Mouse (Mus musculus): ENCODE data around the gene 5330417H12Rik. TPM values are rescaled to one million over a fixed set of nuclear protein-coding genes. Genes with fewer than 3 reads are reported as not detected.

The 5330417H12Rik gene
- polyA plus RNA-seq (2015; fragmentation: Nextera tagmentation; extraction: Ambion mirVana) = not detected in 2 replicates

- Histone ChIP-seq H3K9ac (replicated peaks; ENCODE audit: low read length) (no peak within 1 kb of the TSS), H3K4me3 (ENCODE audit: low read length) (no peak within 1 kb of the TSS), H3K36me3 (ENCODE audit: insufficient read depth, low read length) (no peaks in the 10 kb centered on the region), H3K4me2 (replicated peaks; ENCODE audit: low read depth, low read length) (no peak within 1 kb of the TSS), H3K27ac (ENCODE audit: low read length) (no peak within 1 kb of the TSS), H3K4me1 (ENCODE audit: insufficient read depth, low read length) (no peaks in the 10 kb centered on the region), H3K27me3 (ENCODE audit: insufficient read depth, low read length) (no peaks in the 10 kb centered on the region), H3K9me3 (ENCODE audit: low read length) (no peaks in the 10 kb centered on the region)
- no peak for ATAC-seq (ENCODE audit: low FRiP score, low TSS enrichment)
- 73% methylated on average over 2 of the region's 2 CpGs for WGBS
Measured at GRCm38 (mm10) chr7:107625061-107625460, at the start of gene 5330417H12Rik. Gene 5330417H12Rik, minus strand, starts transcription at chr7:107625161.

GRCm38 (mm10) chr7:107668514-107668913 lies 43.6 kb upstream of the 5330417H12Rik start:
- no peak for ATAC-seq (ENCODE audit: low FRiP score, low TSS enrichment)
- 82% methylated on average over 5 of the region's 5 CpGs for WGBS

DNA sequence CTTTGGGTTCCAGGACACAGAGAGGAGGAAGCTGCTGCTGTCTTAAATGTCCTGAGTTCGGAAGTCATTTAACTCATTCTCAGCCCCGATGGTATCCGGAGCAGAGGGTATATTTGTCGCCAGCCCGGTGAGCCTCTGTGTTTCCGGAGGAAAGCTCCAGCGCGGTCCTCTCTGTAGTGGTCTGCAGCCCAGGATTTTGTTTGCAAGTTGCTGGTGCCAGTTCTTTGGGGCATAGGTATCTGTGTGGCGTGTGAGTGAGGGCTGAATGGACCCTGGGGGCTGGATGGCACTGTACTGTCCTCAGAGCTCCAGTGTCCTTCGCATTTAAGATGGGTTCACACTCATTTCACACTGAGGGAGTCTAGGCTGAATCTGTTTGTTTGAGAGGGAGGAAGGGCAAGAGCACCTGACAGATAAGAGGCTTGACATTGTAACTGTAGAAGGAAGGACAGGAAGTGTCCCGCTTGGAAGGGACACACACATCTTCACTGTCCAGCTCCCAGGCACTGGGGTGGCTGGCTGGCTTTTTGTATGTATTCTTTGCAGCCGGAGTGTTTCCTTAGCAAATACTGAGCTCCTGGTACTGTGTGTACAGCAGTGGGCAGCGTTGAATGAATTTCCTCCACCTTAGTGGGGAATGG lies 41.4 kb upstream of the 5330417H12Rik start:
- no peaks in the 10 kb centered on the region for H3K27me3 ChIP-seq (ENCODE audit: insufficient read depth, low read length)
- H3K9ac ChIP-seq (replicated peaks; ENCODE audit: low read length) = peak overlapping the region; percentile 49
- no peaks in the 10 kb centered on the region for H3K36me3 ChIP-seq (ENCODE audit: insufficient read depth, low read length)
- no peak for ATAC-seq (ENCODE audit: low FRiP score, low TSS enrichment)
- H3K9me3 ChIP-seq (ENCODE audit: low read length) = no peaks in the 10 kb centered on the region
- 51% methylated on average over 13 of the region's 13 CpGs for WGBS
- H3K4me3 ChIP-seq (ENCODE audit: low read length) = peak overlapping the region; percentile 33
- peaks cover 37% of the 10 kb centered on the region for H3K4me1 ChIP-seq (ENCODE audit: insufficient read depth, low read length)
- H3K4me2 ChIP-seq (replicated peaks; ENCODE audit: low read depth, low read length) = peak overlapping the region; percentile 47
- peak overlapping the region; percentile 88 for H3K27ac ChIP-seq (ENCODE audit: low read length)

More at GRCm38 (mm10) chr7:107668514-107668913, 43.6 kb upstream of the 5330417H12Rik start:
- Histone ChIP-seq H3K9ac (replicated peaks; ENCODE audit: low read length) (no peak overlapping the region), H3K4me3 (ENCODE audit: low read length) (no peak overlapping the region), H3K4me1 (ENCODE audit: insufficient read depth, low read length) (peaks cover 34% of the 10 kb centered on the region), H3K27me3 (ENCODE audit: insufficient read depth, low read length) (no peaks in the 10 kb centered on the region), H3K27ac (ENCODE audit: low read length) (no peak overlapping the region), H3K4me2 (replicated peaks; ENCODE audit: low read depth, low read length) (no peak overlapping the region), H3K36me3 (ENCODE audit: insufficient read depth, low read length) (no peaks in the 10 kb centered on the region), H3K9me3 (ENCODE audit: low read length) (no peaks in the 10 kb centered on the region)

DNA sequence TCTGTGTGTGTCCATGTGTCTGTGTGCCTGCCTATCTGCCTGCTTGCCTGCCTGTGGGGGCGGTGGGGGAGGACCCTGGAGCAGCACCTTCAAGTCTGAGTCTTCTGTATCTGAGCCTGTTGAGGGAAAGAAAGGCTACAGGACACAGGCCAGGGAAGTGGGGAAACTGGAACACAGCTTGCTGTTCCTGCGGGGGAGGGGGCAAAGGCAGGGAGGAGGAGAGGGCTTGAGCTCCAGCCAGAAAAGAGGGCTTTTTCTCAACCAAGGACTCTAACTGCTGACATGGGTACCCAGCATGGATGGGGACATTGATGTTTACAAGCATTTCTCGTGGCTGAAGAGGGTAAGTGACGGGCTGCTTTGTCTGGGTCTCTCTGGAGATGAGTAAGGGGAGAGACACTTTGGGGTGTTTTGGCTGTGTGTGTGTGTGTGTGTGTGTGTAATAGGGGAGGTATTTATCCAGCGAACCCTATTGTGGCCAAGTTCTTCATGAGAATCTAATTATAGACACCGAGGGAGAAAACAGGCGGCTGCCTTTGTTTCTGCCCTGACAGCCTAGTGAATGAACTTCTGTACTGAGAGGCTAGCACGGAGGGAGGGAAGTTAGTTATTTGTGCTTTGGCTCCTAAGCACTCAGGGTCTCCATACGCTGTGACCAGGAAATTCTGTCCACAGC lies 40.8 kb upstream of the 5330417H12Rik start:
- Histone ChIP-seq H3K36me3 (ENCODE audit: insufficient read depth, low read length) (no peaks in the 10 kb centered on the region), H3K9ac (replicated peaks; ENCODE audit: low read length) (peak overlapping the region; percentile 49), H3K4me2 (replicated peaks; ENCODE audit: low read depth, low read length) (peak overlapping the region; percentile 47), H3K4me1 (ENCODE audit: insufficient read depth, low read length) (peaks cover 41% of the 10 kb centered on the region), H3K27me3 (ENCODE audit: insufficient read depth, low read length) (no peaks in the 10 kb centered on the region), H3K4me3 (ENCODE audit: low read length) (peak overlapping the region; percentile 33), H3K27ac (ENCODE audit: low read length) (peak overlapping the region; percentile 88), H3K9me3 (ENCODE audit: low read length) (no peaks in the 10 kb centered on the region)
- WGBS = 25% methylated on average over 9 of the region's 9 CpGs
- peak; percentile 21 for ATAC-seq (ENCODE audit: low FRiP score, low TSS enrichment)

DNA sequence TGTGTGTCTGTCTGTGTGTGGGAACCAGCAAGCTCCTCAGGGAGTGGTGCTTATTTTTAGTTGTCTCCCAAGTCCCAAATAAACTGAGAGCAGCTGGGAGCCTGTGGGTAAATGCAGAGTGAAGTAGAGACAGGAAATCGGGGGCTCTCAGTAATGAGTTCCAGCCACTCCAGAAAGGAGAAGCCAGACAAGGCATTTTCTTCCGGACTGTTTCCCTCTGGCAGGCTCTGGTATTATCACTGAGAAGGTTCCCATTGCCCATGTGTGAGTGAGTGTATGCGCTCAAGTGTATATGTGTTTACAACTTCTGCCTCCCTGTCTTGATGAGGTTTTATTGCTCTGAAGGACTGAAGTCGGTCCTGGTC lies 40.2 kb upstream of the 5330417H12Rik start:
- H3K36me3 ChIP-seq (ENCODE audit: insufficient read depth, low read length) = no peaks in the 10 kb centered on the region
- 18% methylated on average over 4 of the region's 4 CpGs for WGBS
- H3K27me3 ChIP-seq (ENCODE audit: insufficient read depth, low read length) = no peaks in the 10 kb centered on the region
- peak overlapping the region; percentile 49; the same call in 1 of the 2 replicates for H3K9ac ChIP-seq (replicated peaks; ENCODE audit: low read length)
- no peaks in the 10 kb centered on the region for H3K9me3 ChIP-seq (ENCODE audit: low read length)
- peak overlapping the region; percentile 88 for H3K27ac ChIP-seq (ENCODE audit: low read length)
- peak; percentile 0; the same call in 1 of the 2 replicates for ATAC-seq (ENCODE audit: low FRiP score, low TSS enrichment)
- no peak overlapping the region for H3K4me3 ChIP-seq (ENCODE audit: low read length)
- H3K4me2 ChIP-seq (replicated peaks; ENCODE audit: low read depth, low read length) = peak overlapping the region; percentile 47; the same call in 1 of the 2 replicates
- peaks cover 41% of the 10 kb centered on the region for H3K4me1 ChIP-seq (ENCODE audit: insufficient read depth, low read length)

DNA sequence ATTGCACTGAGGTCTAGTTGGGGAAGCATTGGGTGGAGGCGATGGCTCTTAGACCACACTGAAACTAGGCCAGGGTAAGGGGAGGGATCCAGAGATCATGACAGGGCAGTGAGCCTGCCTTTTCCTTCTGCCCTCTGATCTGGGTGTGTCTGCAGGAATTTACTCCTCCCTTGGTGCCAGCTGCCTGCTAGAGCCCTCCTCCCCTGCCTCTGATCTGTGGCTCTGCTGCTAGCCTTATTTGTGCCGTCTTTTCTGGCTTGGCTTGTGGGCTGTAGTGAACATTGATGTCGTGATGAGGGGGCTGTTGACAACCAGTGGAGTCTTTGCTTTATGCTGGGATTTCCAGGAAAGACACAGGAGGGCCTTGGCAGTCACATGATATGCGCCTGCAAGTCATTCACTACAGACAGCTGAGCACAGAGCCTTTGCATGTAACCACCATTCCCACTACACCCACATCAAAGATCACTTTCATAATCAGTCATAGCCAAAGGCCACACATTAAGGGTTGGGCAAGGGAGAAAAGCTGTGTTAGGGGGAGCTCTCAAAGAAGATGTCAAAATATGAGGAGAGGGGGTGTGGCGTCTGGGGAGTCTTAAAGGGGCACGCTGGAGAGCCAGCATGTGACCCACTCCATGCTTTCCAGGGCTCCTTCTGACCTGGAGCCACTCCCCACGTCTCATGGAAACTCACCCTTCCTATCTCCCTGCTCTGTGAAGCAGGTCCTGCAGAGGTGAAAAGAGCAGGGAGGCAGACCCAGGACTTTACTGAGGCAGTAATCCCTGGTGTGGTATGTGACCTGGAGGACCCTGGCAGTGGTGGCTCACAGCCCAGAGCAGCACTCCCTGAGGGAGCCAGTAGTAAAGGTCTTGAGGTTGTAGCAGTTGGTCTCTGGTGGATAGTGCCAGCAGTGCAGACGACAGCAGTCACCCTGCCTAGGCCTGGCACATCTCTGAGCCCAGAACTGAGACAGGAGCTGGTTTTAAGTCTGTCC lies 39.4 kb upstream of the 5330417H12Rik start:
- Histone ChIP-seq H3K4me3 (ENCODE audit: low read length) (no peak overlapping the region), H3K4me1 (ENCODE audit: insufficient read depth, low read length) (peaks cover 41% of the 10 kb centered on the region), H3K4me2 (replicated peaks; ENCODE audit: low read depth, low read length) (peak overlapping the region; percentile 47; the same call in 1 of the 2 replicates), H3K27me3 (ENCODE audit: insufficient read depth, low read length) (no peaks in the 10 kb centered on the region), H3K36me3 (ENCODE audit: insufficient read depth, low read length) (no peaks in the 10 kb centered on the region), H3K9me3 (ENCODE audit: low read length) (no peaks in the 10 kb centered on the region), H3K27ac (ENCODE audit: low read length) (peak overlapping the region; percentile 88), H3K9ac (replicated peaks; ENCODE audit: low read length) (peak overlapping the region; percentile 24; the same call in 1 of the 2 replicates)
- 33% methylated on average over 8 of the region's 8 CpGs for WGBS
- peak; percentile 49 for ATAC-seq (ENCODE audit: low FRiP score, low TSS enrichment)

DNA sequence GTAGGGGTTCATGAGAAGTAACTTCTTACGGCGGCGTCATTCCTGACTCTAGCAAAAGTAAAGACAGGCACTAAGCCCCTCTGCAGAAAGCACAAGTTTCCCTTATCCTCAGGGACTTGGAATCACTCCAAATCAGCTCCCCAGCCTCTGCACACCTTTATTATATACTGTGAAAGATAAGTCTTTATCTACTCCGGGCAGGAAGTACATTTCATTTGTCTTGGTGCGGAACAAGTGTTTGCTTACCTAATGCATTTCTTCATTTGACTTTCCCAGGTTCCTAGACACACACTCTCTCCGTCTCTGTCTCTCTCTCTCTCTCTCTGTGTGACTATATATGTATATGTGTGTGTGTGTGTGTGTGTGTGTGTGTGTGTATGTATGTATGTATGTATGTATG lies 38.7 kb upstream of the 5330417H12Rik start:
- Histone ChIP-seq H3K27ac (ENCODE audit: low read length) (no peak overlapping the region), H3K27me3 (ENCODE audit: insufficient read depth, low read length) (no peaks in the 10 kb centered on the region), H3K9me3 (ENCODE audit: low read length) (no peaks in the 10 kb centered on the region), H3K36me3 (ENCODE audit: insufficient read depth, low read length) (no peaks in the 10 kb centered on the region), H3K4me2 (replicated peaks; ENCODE audit: low read depth, low read length) (no peak overlapping the region), H3K4me3 (ENCODE audit: low read length) (no peak overlapping the region), H3K4me1 (ENCODE audit: insufficient read depth, low read length) (peaks cover 41% of the 10 kb centered on the region), H3K9ac (replicated peaks; ENCODE audit: low read length) (no peak overlapping the region)
- no peak for ATAC-seq (ENCODE audit: low FRiP score, low TSS enrichment)
- 74% methylated on average over 6 of the region's 6 CpGs for WGBS

DNA sequence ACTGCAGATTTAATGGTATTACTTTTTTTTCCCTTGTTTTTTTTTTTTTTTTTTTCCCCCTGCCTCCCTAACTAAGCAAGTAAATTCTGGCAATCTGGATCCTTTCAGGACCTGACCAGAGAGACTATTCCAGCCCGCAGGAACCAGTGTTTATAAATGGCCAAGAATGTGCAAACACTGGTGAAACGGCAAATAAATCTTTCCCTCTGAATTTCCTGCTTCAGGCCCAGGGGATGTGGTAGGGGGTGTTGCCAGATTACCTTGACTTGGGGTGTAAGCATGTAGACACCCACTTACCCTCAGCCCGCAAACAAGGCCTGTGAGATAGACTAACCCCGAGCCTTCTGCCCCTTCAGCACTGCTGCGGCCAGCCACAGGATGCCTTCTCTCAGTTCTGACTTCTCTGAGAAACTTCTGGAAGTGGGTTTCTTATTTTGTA lies 36.9 kb upstream of the 5330417H12Rik start:
- Histone ChIP-seq H3K9ac (replicated peaks; ENCODE audit: low read length) (no peak overlapping the region), H3K27me3 (ENCODE audit: insufficient read depth, low read length) (no peaks in the 10 kb centered on the region), H3K27ac (ENCODE audit: low read length) (no peak overlapping the region), H3K4me2 (replicated peaks; ENCODE audit: low read depth, low read length) (no peak overlapping the region), H3K9me3 (ENCODE audit: low read length) (no peaks in the 10 kb centered on the region), H3K4me1 (ENCODE audit: insufficient read depth, low read length) (peaks cover 38% of the 10 kb centered on the region), H3K36me3 (ENCODE audit: insufficient read depth, low read length) (no peaks in the 10 kb centered on the region), H3K4me3 (ENCODE audit: low read length) (no peak overlapping the region)
- ATAC-seq (ENCODE audit: low FRiP score, low TSS enrichment) = no peak
- WGBS = 65% methylated on average over 5 of the region's 5 CpGs

- H3K27me3 ChIP-seq (ENCODE audit: insufficient read depth, low read length) = no peaks in the 10 kb centered on the region
- H3K27ac ChIP-seq (ENCODE audit: low read length) = no peak overlapping the region
- peaks cover 32% of the 10 kb centered on the region for H3K4me1 ChIP-seq (ENCODE audit: insufficient read depth, low read length)
- no peak overlapping the region for H3K9ac ChIP-seq (replicated peaks; ENCODE audit: low read length)
- ATAC-seq (ENCODE audit: low FRiP score, low TSS enrichment) = peak; percentile 79
- no peak overlapping the region for H3K4me3 ChIP-seq (ENCODE audit: low read length)
- no peaks in the 10 kb centered on the region for H3K9me3 ChIP-seq (ENCODE audit: low read length)
- no peaks in the 10 kb centered on the region for H3K36me3 ChIP-seq (ENCODE audit: insufficient read depth, low read length)
- 16% methylated on average over 8 of the region's 8 CpGs for WGBS
- H3K4me2 ChIP-seq (replicated peaks; ENCODE audit: low read depth, low read length) = no peak overlapping the region
Measured at GRCm38 (mm10) chr7:107661189-107661842, 36.4 kb upstream of the 5330417H12Rik start.

Measured in kidney, embryonic 16.5 days (tissue).